Mouse (Mus musculus) testis, adult 2 months (tissue): ENCODE data around the gene Rapsn. TPM values are rescaled to one million over a fixed set of nuclear protein-coding genes. Genes with fewer than 3 reads are reported as not detected.
A peak's percentile ranks its signal among the peaks of the same experiment; 100 is the strongest.

Experiments
- H3K27ac ChIP-seq: fragments of 200-500 bp; 2 replicates; pipeline ENCODE4 v1.5.1; 2012; ENCODE audit warnings: low read depth, low read length; ENCODE audit not compliant: control insufficient read depth, insufficient read depth
- H3K27me3 ChIP-seq: fragments of 200-500 bp; 2 replicates; pipeline ENCODE4 v1.6.1; 2012; ENCODE audit warnings: mild to moderate bottlenecking, low read length, moderate library complexity; ENCODE audit not compliant: control insufficient read depth, insufficient read depth
- H3K36me3 ChIP-seq: fragments of 200-500 bp; 2 replicates; pipeline ENCODE4 v1.6.1; 2012; ENCODE audit warnings: mild to moderate bottlenecking, low read length; ENCODE audit not compliant: control insufficient read depth, insufficient read depth
- H3K4me1 ChIP-seq: fragments of 200-500 bp; 2 replicates; pipeline ENCODE4 v1.6.1; 2012; ENCODE audit warnings: low read length; ENCODE audit not compliant: control insufficient read depth, insufficient read depth
- H3K4me3 ChIP-seq: fragments of 200-500 bp; 2 replicates; pipeline ENCODE4 v1.5.1; 2012; ENCODE audit warnings: low read depth, mild to moderate bottlenecking, low read length, moderate library complexity, mixed read lengths; ENCODE audit not compliant: control insufficient read depth
- CTCF ChIP-seq: fragments of 200-500 bp; IDR thresholded peaks from 2 replicates; pipeline ENCODE4 v1.5.1; 2012; ENCODE audit warnings: low read depth, mild to moderate bottlenecking, inconsistent platforms, low read length, moderate library complexity; ENCODE audit not compliant: control insufficient read depth, insufficient read depth, insufficient replicate concordance
- POLR2A ChIP-seq: fragments of 200-500 bp; IDR thresholded peaks from 2 replicates; pipeline ENCODE4 v1.6.1; 2012; ENCODE audit warnings: low read depth, mild to moderate bottlenecking, inconsistent platforms, low read length, moderate library complexity; ENCODE audit not compliant: control insufficient read depth
- polyA plus RNA-seq: library from polyadenylated mRNA; depleted of rRNA; stranded (reverse); fragments of >200 nt; gene quantifications from 2 replicates; pipeline ENCODE4 v1.2.3, GENCODE M21; 2012

Gene Rapsn
- polyA plus RNA-seq, 1 experiment: 7.1 TPM

GRCm38 (mm10) chr2:91053934-91054382 lies 18.5 kb downstream of the Rapsn start, which contains the start of gene Psmc3:
Psmc3 (plus strand) TSS chr2:91054009.
- Histone ChIP-seq H3K4me3 (peak within 1 kb of the TSS; percentile 79), H3K27me3 (no peaks in the 10 kb centered on the region), H3K36me3 (peaks cover 6% of the 10 kb centered on the region), H3K4me1 (peaks cover 4% of the 10 kb centered on the region; the same call in 1 of the 2 replicates), H3K27ac (peak within 1 kb of the TSS; percentile 82)
- TF ChIP-seq CTCF (no peak), POLR2A (peak; percentile 92)

- TF ChIP-seq CTCF (no peak), POLR2A (no peak)
- peaks cover 6% of the 10 kb centered on the region for H3K36me3 ChIP-seq
- no peak overlapping the region for H3K4me3 ChIP-seq
- peaks cover 4% of the 10 kb centered on the region; the same call in 1 of the 2 replicates for H3K4me1 ChIP-seq
- no peak overlapping the region for H3K27ac ChIP-seq
- no peaks in the 10 kb centered on the region for H3K27me3 ChIP-seq
These were observed 23.0 kb downstream of the Rapsn start for GRCm38 (mm10) chr2:91058435-91058834.

GRCm38 (mm10) chr2:91059376-91059775 lies 24.0 kb downstream of the Rapsn start:
- Histone ChIP-seq H3K27ac (no peak overlapping the region), H3K4me1 (peaks cover 4% of the 10 kb centered on the region; the same call in 1 of the 2 replicates), H3K27me3 (no peaks in the 10 kb centered on the region), H3K4me3 (no peak overlapping the region), H3K36me3 (peaks cover 6% of the 10 kb centered on the region)
- no peak for TF ChIP-seq CTCF
- TF ChIP-seq POLR2A: no peak

- Histone ChIP-seq H3K4me1 (no peaks in the 10 kb centered on the region), H3K27ac (no peak overlapping the region), H3K4me3 (no peak overlapping the region), H3K36me3 (peaks cover 6% of the 10 kb centered on the region), H3K27me3 (no peaks in the 10 kb centered on the region)
- no peak for TF ChIP-seq POLR2A
- peak; percentile 24; the same call in 1 of the 2 replicates for TF ChIP-seq CTCF
These were observed 25.3 kb downstream of the Rapsn start for GRCm38 (mm10) chr2:91060544-91061355.

GRCm38 (mm10) chr2:91061849-91062481 lies 26.5 kb downstream of the Rapsn start:
- TF ChIP-seq CTCF (no peak), POLR2A (no peak)
- H3K27me3 ChIP-seq: no peaks in the 10 kb centered on the region
- H3K4me1 ChIP-seq: no peaks in the 10 kb centered on the region
- no peak overlapping the region for H3K4me3 ChIP-seq
- peaks cover 4% of the 10 kb centered on the region for H3K36me3 ChIP-seq
- no peak overlapping the region for H3K27ac ChIP-seq

- no peak overlapping the region for H3K4me3 ChIP-seq
- no peak overlapping the region for H3K27ac ChIP-seq
- no peaks in the 10 kb centered on the region for H3K4me1 ChIP-seq
- no peak for TF ChIP-seq CTCF
- TF ChIP-seq POLR2A: no peak
- H3K36me3 ChIP-seq: no peaks in the 10 kb centered on the region; the same call in none of the 2 replicates
- no peaks in the 10 kb centered on the region for H3K27me3 ChIP-seq
These were observed 27.6 kb downstream of the Rapsn start for GRCm38 (mm10) chr2:91062779-91063606.

GRCm38 (mm10) chr2:91064211-91064610 lies 28.8 kb downstream of the Rapsn start:
- TF ChIP-seq CTCF (no peak), POLR2A (no peak)
- Histone ChIP-seq H3K4me1 (peaks cover under 1% of the 10 kb centered on the region; the same call in 1 of the 2 replicates), H3K36me3 (no peaks in the 10 kb centered on the region; the same call in none of the 2 replicates), H3K27ac (no peak overlapping the region), H3K4me3 (no peak overlapping the region), H3K27me3 (no peaks in the 10 kb centered on the region)
